Mouse (Mus musculus): Measurements from ENCODE around the gene Cadm3.

- no peak for TF ChIP-seq USF1 (IDR thresholded peaks at IDR 0.05; ENCODE audit: low read depth)
- TF ChIP-seq CTCF (IDR thresholded peaks at IDR 0.05; ENCODE audit: control insufficient read depth, insufficient read depth, insufficient read length): no peak
- TF ChIP-seq MAX (IDR thresholded peaks at IDR 0.05): no peak
- no peak for TF ChIP-seq CEBPB (IDR thresholded peaks at IDR 0.05; ENCODE audit: low read depth)
- TF ChIP-seq FOSL1 (IDR thresholded peaks at IDR 0.05; ENCODE audit: insufficient read depth, low read length, poor library complexity, severe bottlenecking): no peak
Measured at GRCm38 (mm10) chr1:173414631-173415030, 47.1 kb upstream of the Cadm3 start.
